Mouse (Mus musculus): Measurements from ENCODE around the gene Zswim3. TPM values are rescaled to one million over a fixed set of nuclear protein-coding genes. Genes with fewer than 3 reads are reported as not detected.
A peak's percentile ranks its signal among the peaks of the same experiment; 100 is the strongest.

Gene Zswim3
- polyA plus RNA-seq, 2 experiments: 2.4 to 3.7 TPM

- peak overlapping the region; percentile 56 for H3K27ac ChIP-seq
- 0 out of 2 replicates have a peak, but pooled peaks cover 2% of the 10 kb centered on the region for H3K36me3 ChIP-seq (replicated peaks; ENCODE audit: control insufficient read depth, insufficient read depth, low read depth)
- no peaks in the 10 kb centered on the region for H3K9me3 ChIP-seq (ENCODE audit: control insufficient read depth, low read length)
- WGBS (ENCODE audit: insufficient replicate concordance): 46% methylated on average over 8 of the region's 8 CpGs
- no peak overlapping the region for H3K4me3 ChIP-seq (ENCODE audit: insufficient read depth in 1 of 2, low read depth in 2 of 2, low read length in 2 of 2)
- H3K4me1 ChIP-seq (replicated peaks; ENCODE audit: control insufficient read depth in 2 of 2, insufficient read depth in 2 of 2, low read length in 1 of 2): peaks cover 11 to 15% of the 10 kb centered on the region in 2 experiments
- ATAC-seq (ENCODE audit: insufficient read depth): peak; percentile 79
- H3K9ac ChIP-seq (replicated peaks): peak overlapping the region; percentile 32; the same call in 1 of the 2 replicates
- no peaks in the 10 kb centered on the region for H3K27me3 ChIP-seq (ENCODE audit: control insufficient read depth, insufficient read depth, low read length)
- TF ChIP-seq EP300 (IDR thresholded peaks at IDR 0.05; ENCODE audit: low read depth): peak; percentile 73
- TF ChIP-seq CTCF (IDR thresholded peaks at IDR 0.05; ENCODE audit: low read depth): no peak
- no peak for DNase-seq (ENCODE audit: low read depth in 3 of 3, low spot score in 3 of 3)
- peak overlapping the region; percentile 33 for H3K4me2 ChIP-seq (ENCODE audit: low read depth)
Observed at GRCm38 (mm10) chr2:164815821-164816220, 10.9 kb downstream of the Zswim3 start.

- H3K27me3 ChIP-seq (ENCODE audit: control insufficient read depth, insufficient read depth, low read length): no peaks in the 10 kb centered on the region
- WGBS (ENCODE audit: insufficient replicate concordance): 77% methylated on average over 6 of the region's 6 CpGs
- no peak overlapping the region for H3K4me3 ChIP-seq (ENCODE audit: insufficient read depth in 1 of 2, low read depth in 2 of 2, low read length in 2 of 2)
- DNase-seq (ENCODE audit: low read depth in 3 of 3, low spot score in 3 of 3) (no peak), ATAC-seq (ENCODE audit: insufficient read depth) (no peak)
- H3K4me1 ChIP-seq (replicated peaks; ENCODE audit: control insufficient read depth in 2 of 2, insufficient read depth in 2 of 2, low read length in 1 of 2): peaks cover 13 to 17% of the 10 kb centered on the region in 2 experiments
- no peak overlapping the region for H3K27ac ChIP-seq
- no peak overlapping the region for H3K4me2 ChIP-seq (ENCODE audit: low read depth)
- H3K36me3 ChIP-seq (replicated peaks; ENCODE audit: control insufficient read depth, insufficient read depth, low read depth): 0 out of 2 replicates have a peak, but pooled peaks cover 2% of the 10 kb centered on the region
- no peak overlapping the region for H3K9ac ChIP-seq (replicated peaks)
- no peaks in the 10 kb centered on the region for H3K9me3 ChIP-seq (ENCODE audit: control insufficient read depth, low read length)
- TF ChIP-seq CTCF (IDR thresholded peaks at IDR 0.05; ENCODE audit: low read depth) (no peak), EP300 (IDR thresholded peaks at IDR 0.05; ENCODE audit: low read depth) (no peak)
Observed at GRCm38 (mm10) chr2:164817206-164817605, 12.3 kb downstream of the Zswim3 start.

- TF ChIP-seq EP300 (IDR thresholded peaks at IDR 0.05; ENCODE audit: low read depth) (no peak), CTCF (IDR thresholded peaks at IDR 0.05; ENCODE audit: low read depth) (peak; percentile 21; the same call in 1 of the 2 replicates)
- ATAC-seq (ENCODE audit: insufficient read depth) (no peak), DNase-seq (ENCODE audit: low read depth in 3 of 3, low spot score in 3 of 3) (no peak)
- 0 out of 2 replicates have a peak, but pooled peaks cover 2% of the 10 kb centered on the region for H3K36me3 ChIP-seq (replicated peaks; ENCODE audit: control insufficient read depth, insufficient read depth, low read depth)
- H3K9ac ChIP-seq (replicated peaks): no peak overlapping the region
- WGBS (ENCODE audit: insufficient replicate concordance): 67% methylated on average over 5 of the region's 5 CpGs
- no peaks in the 10 kb centered on the region for H3K27me3 ChIP-seq (ENCODE audit: control insufficient read depth, insufficient read depth, low read length)
- H3K9me3 ChIP-seq (ENCODE audit: control insufficient read depth, low read length): no peaks in the 10 kb centered on the region
- no peak overlapping the region for H3K27ac ChIP-seq
- peaks cover 16 to 20% of the 10 kb centered on the region in 2 experiments for H3K4me1 ChIP-seq (replicated peaks; ENCODE audit: control insufficient read depth in 2 of 2, insufficient read depth in 2 of 2, low read length in 1 of 2)
- no peak overlapping the region for H3K4me3 ChIP-seq (ENCODE audit: insufficient read depth in 1 of 2, low read depth in 2 of 2, low read length in 2 of 2)
- H3K4me2 ChIP-seq (ENCODE audit: low read depth): no peak overlapping the region
Observed at GRCm38 (mm10) chr2:164817703-164818102, 12.8 kb downstream of the Zswim3 start.

- H3K9ac ChIP-seq (replicated peaks): no peak overlapping the region
- 83% methylated on average over 6 of the region's 6 CpGs for WGBS (ENCODE audit: insufficient replicate concordance)
- no peak overlapping the region for H3K4me2 ChIP-seq (ENCODE audit: low read depth)
- H3K27me3 ChIP-seq (ENCODE audit: control insufficient read depth, insufficient read depth, low read length): no peaks in the 10 kb centered on the region
- peaks cover 7% of the 10 kb centered on the region for H3K36me3 ChIP-seq (replicated peaks; ENCODE audit: control insufficient read depth, insufficient read depth, low read depth)
- TF ChIP-seq CTCF (IDR thresholded peaks at IDR 0.05; ENCODE audit: low read depth): no peak
- no peak for DNase-seq (ENCODE audit: low read depth in 3 of 3, low spot score in 3 of 3)
- no peaks in the 10 kb centered on the region for H3K9me3 ChIP-seq (ENCODE audit: control insufficient read depth, low read length)
- H3K4me3 ChIP-seq (ENCODE audit: insufficient read depth in 1 of 2, low read depth in 2 of 2, low read length in 2 of 2): no peak overlapping the region
- H3K27ac ChIP-seq: no peak overlapping the region
- no peak for ATAC-seq (ENCODE audit: insufficient read depth)
- peaks cover 10 to 16% of the 10 kb centered on the region in 2 experiments for H3K4me1 ChIP-seq (replicated peaks; ENCODE audit: control insufficient read depth in 2 of 2, insufficient read depth in 2 of 2, low read length in 1 of 2)
Observed at GRCm38 (mm10) chr2:164821060-164821459, 16.2 kb downstream of the Zswim3 start.

- Histone ChIP-seq H3K36me3 (replicated peaks; ENCODE audit: control insufficient read depth, insufficient read depth, low read depth) (peaks cover 7% of the 10 kb centered on the region), H3K27ac (peak within 1 kb of the TSS; percentile 38), H3K27me3 (ENCODE audit: control insufficient read depth, insufficient read depth, low read length) (no peaks in the 10 kb centered on the region), H3K4me2 (ENCODE audit: low read depth) (peak within 1 kb of the TSS; percentile 68), H3K4me1 (replicated peaks; ENCODE audit: control insufficient read depth in 2 of 2, insufficient read depth in 2 of 2, low read length in 1 of 2) (peaks cover 6 to 9% of the 10 kb centered on the region in 2 experiments), H3K9me3 (ENCODE audit: control insufficient read depth, low read length) (no peaks in the 10 kb centered on the region), H3K4me3 (ENCODE audit: insufficient read depth in 1 of 2, low read depth in 2 of 2, low read length in 2 of 2) (peak within 1 kb of the TSS; percentile 58 to 78), H3K9ac (replicated peaks) (peak within 1 kb of the TSS; percentile 61)
- TF ChIP-seq EP300 (IDR thresholded peaks at IDR 0.05; ENCODE audit: low read depth): no peak
- peak; percentile 15; the same call in 1 of the 2 replicates for TF ChIP-seq CTCF (IDR thresholded peaks at IDR 0.05; ENCODE audit: low read depth)
- peak; percentile 99 for ATAC-seq (ENCODE audit: insufficient read depth)
- peak; percentile 98 for DNase-seq (ENCODE audit: low read depth in 3 of 3, low spot score in 3 of 3)
- 2% methylated on average over 32 of the region's 32 CpGs for WGBS (ENCODE audit: insufficient replicate concordance)
Observed at GRCm38 (mm10) chr2:164822636-164823165, 17.8 kb downstream of the Zswim3 start, which contains the start of gene Zswim1. Gene Zswim1, plus strand, starts transcription at chr2:164822686.
